Mouse (Mus musculus): ENCODE results near the gene Cep41. TPM values are rescaled to one million over a fixed set of nuclear protein-coding genes. Genes with fewer than 3 reads are reported as not detected.

Cep41 gene
- polyA plus RNA-seq, 1 experiment = 2.9 TPM

DNA sequence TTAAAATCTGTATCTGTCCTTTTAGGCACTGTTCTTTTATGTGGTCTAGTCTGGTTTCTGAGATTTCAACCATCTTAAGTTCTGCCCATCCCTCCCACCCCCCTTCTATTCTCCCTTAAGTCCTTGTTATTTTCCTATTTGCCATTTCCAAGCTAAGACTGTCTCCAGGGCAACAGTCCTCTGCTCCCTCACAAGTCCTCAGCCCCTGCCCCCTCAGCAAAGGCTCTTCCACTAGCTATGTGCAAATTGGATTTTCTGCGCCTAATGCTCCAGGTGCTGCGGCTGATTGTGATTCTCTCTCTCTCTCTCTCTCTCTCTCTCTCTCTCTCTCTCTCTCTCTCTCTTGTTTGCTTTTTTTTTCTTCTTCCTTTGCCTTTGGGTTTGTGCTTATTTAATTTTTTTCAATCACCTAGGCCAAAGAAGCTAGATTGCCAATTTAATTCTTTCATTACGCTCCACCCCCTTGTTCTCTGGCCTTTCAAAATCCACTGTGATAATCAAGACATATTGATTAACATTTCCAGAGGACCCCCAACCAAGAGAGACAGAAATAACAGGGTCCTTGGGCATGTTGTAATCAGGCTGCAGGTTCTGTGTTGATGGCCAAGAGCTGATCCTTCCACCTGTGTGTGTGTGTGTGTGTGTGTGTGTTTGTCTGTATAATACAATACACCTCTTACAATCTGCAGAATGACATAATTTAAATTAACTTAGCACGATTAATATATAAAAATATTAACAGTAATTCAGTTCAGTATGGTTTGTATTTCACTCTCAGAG is 29.0 kb upstream of the Cep41 start:
- no peak overlapping the region for H3K27ac ChIP-seq (ENCODE audit: insufficient read depth, low read length)
- WGBS = 88% methylated on average over 4 of the region's 4 CpGs
- TF ChIP-seq POLR2A (IDR thresholded peaks at IDR 0.05; ENCODE audit: low read depth, low read length) = no peak
- TF ChIP-seq CTCF (IDR thresholded peaks at IDR 0.05; ENCODE audit: extremely low read depth, insufficient read depth, insufficient read length, insufficient replicate concordance) = no peak

DNA sequence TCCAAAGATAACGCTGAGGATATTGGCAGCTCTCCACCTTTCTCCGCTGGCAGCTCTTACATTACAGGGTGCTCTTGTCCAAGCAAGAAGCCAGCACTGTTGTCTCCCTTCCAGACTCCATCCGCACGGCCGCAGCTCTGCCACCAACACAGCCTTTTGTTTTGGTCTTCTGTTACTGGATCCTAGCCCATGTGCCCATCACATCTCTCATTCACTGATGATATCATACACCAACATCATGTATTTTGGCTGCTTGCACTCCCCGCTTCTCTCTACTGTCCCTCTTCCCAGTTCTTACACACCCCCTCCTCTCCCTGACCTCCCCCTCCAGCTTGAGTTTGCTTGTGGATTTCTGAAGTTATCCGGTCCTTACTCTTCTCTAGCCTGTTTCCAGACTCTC is 23.2 kb upstream of the Cep41 start:
- 96% methylated on average over 7 of the region's 7 CpGs for WGBS
- H3K27me3 ChIP-seq (ENCODE audit: control insufficient read depth, insufficient read depth, low read length) = no peaks in the 10 kb centered on the region
- DNase-seq (ENCODE audit: low read depth in 1 of 2, low spot score in 2 of 2) = no peak
- no peak for TF ChIP-seq CTCF (IDR thresholded peaks at IDR 0.05; ENCODE audit: extremely low read depth, insufficient read depth, insufficient read length, insufficient replicate concordance)
- H3K4me3 ChIP-seq (ENCODE audit: extremely low read depth, insufficient read depth, insufficient read length) = no peak overlapping the region
- H3K27ac ChIP-seq (ENCODE audit: insufficient read depth, low read length) = no peak overlapping the region
- no peaks in the 10 kb centered on the region for H3K4me1 ChIP-seq (ENCODE audit: control insufficient read depth, insufficient read depth, insufficient read length)
- no peaks in the 10 kb centered on the region for H3K36me3 ChIP-seq (ENCODE audit: control insufficient read depth, insufficient read depth, low read length)

More for the DNA sequence above, 29.0 kb upstream of the Cep41 start:
- H3K36me3 ChIP-seq (ENCODE audit: control insufficient read depth, insufficient read depth, low read length) = no peaks in the 10 kb centered on the region
- no peaks in the 10 kb centered on the region for H3K4me1 ChIP-seq (ENCODE audit: control insufficient read depth, insufficient read depth, insufficient read length)
- H3K27me3 ChIP-seq (ENCODE audit: control insufficient read depth, insufficient read depth, low read length) = no peaks in the 10 kb centered on the region
- no peak overlapping the region for H3K4me3 ChIP-seq (ENCODE audit: extremely low read depth, insufficient read depth, insufficient read length)
- DNase-seq (ENCODE audit: low read depth in 1 of 2, low spot score in 2 of 2) = no peak

DNA sequence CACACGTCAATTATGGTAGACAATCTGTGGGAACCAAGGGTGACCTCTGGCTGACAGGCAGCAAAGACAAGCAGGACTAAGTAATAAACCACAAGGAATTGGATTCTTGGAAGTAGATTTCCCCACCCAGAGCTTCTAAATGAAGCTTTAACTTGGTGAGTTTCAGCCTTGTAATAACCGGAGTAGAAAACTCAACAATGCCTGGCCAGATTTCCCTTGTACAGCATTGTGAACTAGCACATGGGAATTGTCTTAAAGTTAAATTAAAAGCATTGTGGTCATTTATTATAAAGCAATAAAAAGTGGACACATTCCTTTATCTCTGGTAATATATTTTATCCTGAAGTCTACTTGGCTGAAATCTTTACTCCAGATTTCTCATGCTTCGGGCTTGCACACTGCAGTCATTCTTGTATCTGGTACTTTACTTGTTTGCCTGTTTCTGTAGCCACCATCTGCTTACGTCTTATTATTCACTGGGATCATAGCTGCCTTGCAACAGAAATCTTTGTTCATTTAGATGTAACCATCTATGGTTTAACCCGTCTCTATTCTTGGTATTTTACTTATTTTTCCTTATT is 21.4 kb upstream of the Cep41 start:
- Histone ChIP-seq H3K27me3 (ENCODE audit: control insufficient read depth, insufficient read depth, low read length) (no peaks in the 10 kb centered on the region), H3K4me3 (ENCODE audit: extremely low read depth, insufficient read depth, insufficient read length) (no peak overlapping the region), H3K36me3 (ENCODE audit: control insufficient read depth, insufficient read depth, low read length) (no peaks in the 10 kb centered on the region), H3K27ac (ENCODE audit: insufficient read depth, low read length) (no peak overlapping the region), H3K4me1 (ENCODE audit: control insufficient read depth, insufficient read depth, insufficient read length) (no peaks in the 10 kb centered on the region)
- DNase-seq (ENCODE audit: low read depth in 1 of 2, low spot score in 2 of 2) = no peak
- 92% methylated on average over 5 of the region's 5 CpGs for WGBS
- TF ChIP-seq POLR2A (IDR thresholded peaks at IDR 0.05; ENCODE audit: low read depth, low read length) = no peak
- no peak for TF ChIP-seq CTCF (IDR thresholded peaks at IDR 0.05; ENCODE audit: extremely low read depth, insufficient read depth, insufficient read length, insufficient replicate concordance)

DNA sequence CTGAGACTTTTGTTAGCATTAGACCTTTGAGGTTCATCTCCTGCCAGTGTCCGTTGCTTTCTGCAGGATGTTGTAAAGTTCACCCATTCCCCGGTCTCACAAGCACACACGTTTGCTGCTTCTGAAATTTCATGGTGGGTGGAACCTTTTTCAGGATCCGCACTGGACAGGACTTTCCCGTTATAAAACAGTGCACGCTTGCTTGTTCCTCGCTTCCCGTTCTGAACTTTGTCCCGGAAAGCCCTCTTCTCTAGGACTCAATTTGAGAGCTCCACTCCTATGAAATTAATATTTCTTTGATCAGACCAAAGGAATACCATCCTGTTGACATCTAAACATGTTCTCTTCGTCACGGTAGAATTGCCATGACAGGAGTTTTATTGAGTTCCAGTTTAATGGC is 20.3 kb upstream of the Cep41 start:
- H3K4me3 ChIP-seq (ENCODE audit: extremely low read depth, insufficient read depth, insufficient read length) = no peak overlapping the region
- H3K4me1 ChIP-seq (ENCODE audit: control insufficient read depth, insufficient read depth, insufficient read length) = no peaks in the 10 kb centered on the region
- WGBS = 74% methylated on average over 11 of the region's 11 CpGs
- DNase-seq (ENCODE audit: low read depth in 1 of 2, low spot score in 2 of 2) = no peak
- no peak for TF ChIP-seq POLR2A (IDR thresholded peaks at IDR 0.05; ENCODE audit: low read depth, low read length)
- TF ChIP-seq CTCF (IDR thresholded peaks at IDR 0.05; ENCODE audit: extremely low read depth, insufficient read depth, insufficient read length, insufficient replicate concordance) = no peak
- no peaks in the 10 kb centered on the region for H3K27me3 ChIP-seq (ENCODE audit: control insufficient read depth, insufficient read depth, low read length)
- no peaks in the 10 kb centered on the region for H3K36me3 ChIP-seq (ENCODE audit: control insufficient read depth, insufficient read depth, low read length)
- H3K27ac ChIP-seq (ENCODE audit: insufficient read depth, low read length) = no peak overlapping the region

DNA sequence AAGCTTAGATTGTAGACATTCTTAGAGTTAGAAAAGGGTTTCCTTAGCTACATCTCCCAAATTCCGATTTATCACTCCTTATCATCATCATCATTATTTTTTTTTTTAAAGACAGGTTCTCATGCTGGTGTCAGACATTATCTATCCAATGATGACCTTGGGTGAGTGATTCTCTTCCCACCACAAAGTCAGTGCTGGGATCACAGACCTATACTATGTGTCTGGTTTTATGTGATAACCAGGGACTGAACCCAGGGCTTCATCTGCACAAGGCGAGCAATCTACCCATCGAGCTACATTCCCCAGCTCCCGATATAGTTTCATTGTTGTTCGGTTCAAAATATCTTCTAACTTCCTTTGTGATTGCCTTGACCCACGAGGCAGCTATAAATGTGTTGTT is 19.9 kb upstream of the Cep41 start:
- TF ChIP-seq CTCF (IDR thresholded peaks at IDR 0.05; ENCODE audit: extremely low read depth, insufficient read depth, insufficient read length, insufficient replicate concordance) (no peak), POLR2A (IDR thresholded peaks at IDR 0.05; ENCODE audit: low read depth, low read length) (no peak)
- WGBS = 71% methylated on average over 6 of the region's 6 CpGs
- H3K27me3 ChIP-seq (ENCODE audit: control insufficient read depth, insufficient read depth, low read length) = no peaks in the 10 kb centered on the region
- H3K27ac ChIP-seq (ENCODE audit: insufficient read depth, low read length) = no peak overlapping the region
- no peaks in the 10 kb centered on the region for H3K36me3 ChIP-seq (ENCODE audit: control insufficient read depth, insufficient read depth, low read length)
- H3K4me1 ChIP-seq (ENCODE audit: control insufficient read depth, insufficient read depth, insufficient read length) = no peaks in the 10 kb centered on the region
- H3K4me3 ChIP-seq (ENCODE audit: extremely low read depth, insufficient read depth, insufficient read length) = no peak overlapping the region
- DNase-seq (ENCODE audit: low read depth in 1 of 2, low spot score in 2 of 2) = no peak

DNA sequence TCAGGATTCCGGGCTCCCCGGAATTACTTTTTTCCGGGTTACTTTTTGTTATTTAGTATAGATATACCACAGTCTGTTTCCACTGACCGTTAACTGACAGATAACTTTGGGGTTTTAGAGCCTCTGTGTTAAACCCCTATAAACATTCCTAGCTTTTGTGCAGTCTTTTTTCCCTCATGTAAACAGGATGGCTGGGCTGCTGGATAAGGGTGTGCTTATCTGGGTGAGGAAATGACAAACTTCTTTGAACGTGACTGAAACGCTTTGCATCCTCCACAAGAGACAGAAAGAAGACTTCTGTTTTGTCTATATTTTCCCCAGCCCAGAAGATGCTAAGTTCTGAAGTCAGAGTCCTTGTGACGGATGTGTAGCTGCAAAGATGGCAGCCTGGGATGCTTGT is 18.9 kb upstream of the Cep41 start:
- no peaks in the 10 kb centered on the region for H3K36me3 ChIP-seq (ENCODE audit: control insufficient read depth, insufficient read depth, low read length)
- TF ChIP-seq POLR2A (IDR thresholded peaks at IDR 0.05; ENCODE audit: low read depth, low read length) = no peak
- no peak for TF ChIP-seq CTCF (IDR thresholded peaks at IDR 0.05; ENCODE audit: extremely low read depth, insufficient read depth, insufficient read length, insufficient replicate concordance)
- no peaks in the 10 kb centered on the region for H3K27me3 ChIP-seq (ENCODE audit: control insufficient read depth, insufficient read depth, low read length)
- no peaks in the 10 kb centered on the region for H3K4me1 ChIP-seq (ENCODE audit: control insufficient read depth, insufficient read depth, insufficient read length)
- no peak overlapping the region for H3K27ac ChIP-seq (ENCODE audit: insufficient read depth, low read length)
- no peak overlapping the region for H3K4me3 ChIP-seq (ENCODE audit: extremely low read depth, insufficient read depth, insufficient read length)
- 68% methylated on average over 7 of the region's 7 CpGs for WGBS
- DNase-seq (ENCODE audit: low read depth in 1 of 2, low spot score in 2 of 2) = no peak

DNA sequence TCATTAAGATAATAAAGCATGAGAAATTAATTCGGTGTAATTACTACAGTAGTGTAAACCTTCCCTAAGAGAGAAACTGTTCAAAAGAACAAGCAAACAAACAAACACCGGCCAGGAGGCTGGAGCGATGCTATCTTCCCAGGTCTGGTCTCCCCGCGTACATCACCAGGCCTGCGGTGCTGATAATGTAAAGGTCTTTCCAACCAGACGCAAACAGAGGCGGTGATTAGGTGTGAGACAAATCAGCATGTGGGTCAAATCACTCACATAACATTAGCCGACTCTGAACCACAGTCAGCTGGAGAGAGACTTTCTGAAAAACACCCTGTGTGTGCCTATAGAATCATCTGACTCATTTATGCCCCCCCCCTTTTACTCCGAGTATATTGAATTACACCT is 17.8 kb upstream of the Cep41 start:
- Histone ChIP-seq H3K36me3 (ENCODE audit: control insufficient read depth, insufficient read depth, low read length) (no peaks in the 10 kb centered on the region), H3K27ac (ENCODE audit: insufficient read depth, low read length) (no peak overlapping the region), H3K4me1 (ENCODE audit: control insufficient read depth, insufficient read depth, insufficient read length) (no peaks in the 10 kb centered on the region), H3K4me3 (ENCODE audit: extremely low read depth, insufficient read depth, insufficient read length) (no peak overlapping the region), H3K27me3 (ENCODE audit: control insufficient read depth, insufficient read depth, low read length) (no peaks in the 10 kb centered on the region)
- DNase-seq (ENCODE audit: low read depth in 1 of 2, low spot score in 2 of 2) = no peak
- TF ChIP-seq POLR2A (IDR thresholded peaks at IDR 0.05; ENCODE audit: low read depth, low read length) (no peak), CTCF (IDR thresholded peaks at IDR 0.05; ENCODE audit: extremely low read depth, insufficient read depth, insufficient read length, insufficient replicate concordance) (no peak)
- 94% methylated on average over 10 of the region's 10 CpGs for WGBS
